Mouse (Mus musculus): Measurements from ENCODE around the gene Abl1. TPM values are rescaled to one million over a fixed set of nuclear protein-coding genes. Genes with fewer than 3 reads are reported as not detected.
"Not testable (repeated sequence)": the region's sequence is repeated elsewhere in the genome, so short reads cannot be mapped to it uniquely, and the experiment has no call there.

The Abl1 gene
- 78.9 and 90.9 TPM in 2 replicates for total RNA-seq (2021)
- long read RNA-seq, full-length matches to known transcripts = 3 of 56 reads
- long read RNA-seq, partial matches to known transcripts = 48 of 56 reads
- long read RNA-seq, other reads (novel, unspliced or antisense) = 5 of 56 reads

DNA sequence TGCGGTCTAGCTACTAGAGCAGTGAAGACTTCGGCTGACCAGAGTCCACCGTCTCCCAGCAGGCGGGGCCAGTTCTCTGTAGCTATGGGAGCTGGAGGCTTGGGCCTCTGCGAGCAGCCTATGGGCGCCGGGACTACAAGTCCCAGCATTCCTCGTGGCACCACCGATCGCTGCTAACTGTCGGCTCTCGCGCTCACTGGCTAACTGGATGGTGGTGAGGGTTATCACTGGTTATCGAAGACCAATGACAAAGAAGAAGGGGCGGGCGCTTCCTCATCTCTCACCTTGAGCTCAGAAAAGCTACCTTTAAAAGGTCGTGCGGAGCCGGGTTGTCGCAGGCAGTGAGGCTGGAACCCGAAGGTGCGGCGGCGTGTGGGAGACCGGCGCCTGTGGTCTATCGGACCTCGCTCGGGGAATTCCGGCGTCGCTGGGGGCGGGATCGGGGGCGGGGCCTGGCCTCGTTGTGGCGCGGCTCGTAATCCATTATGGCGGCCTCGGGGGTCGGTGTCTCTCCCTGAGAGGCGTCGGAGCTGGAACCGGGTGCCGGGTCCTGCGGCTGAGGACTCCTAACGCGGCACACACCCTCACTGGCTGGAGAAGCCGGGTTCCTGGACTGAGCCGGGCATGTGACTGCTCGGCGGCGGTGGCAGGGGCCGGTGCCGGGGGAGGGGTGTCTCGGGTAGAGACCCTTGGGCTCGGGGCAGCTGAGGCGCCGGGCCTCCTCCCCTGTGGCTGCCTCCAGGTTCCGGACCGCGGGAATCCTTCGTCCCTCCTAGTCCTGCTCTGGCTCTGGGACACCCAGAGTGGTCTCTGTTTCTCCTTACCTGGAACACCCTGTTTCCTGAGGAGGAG lies at the start of gene Abl1:
Gene Abl1 (plus strand): TSS at position 303 of the 852 bp plus-strand sequence.
- peak; percentile 93 for DNase-seq

DNA sequence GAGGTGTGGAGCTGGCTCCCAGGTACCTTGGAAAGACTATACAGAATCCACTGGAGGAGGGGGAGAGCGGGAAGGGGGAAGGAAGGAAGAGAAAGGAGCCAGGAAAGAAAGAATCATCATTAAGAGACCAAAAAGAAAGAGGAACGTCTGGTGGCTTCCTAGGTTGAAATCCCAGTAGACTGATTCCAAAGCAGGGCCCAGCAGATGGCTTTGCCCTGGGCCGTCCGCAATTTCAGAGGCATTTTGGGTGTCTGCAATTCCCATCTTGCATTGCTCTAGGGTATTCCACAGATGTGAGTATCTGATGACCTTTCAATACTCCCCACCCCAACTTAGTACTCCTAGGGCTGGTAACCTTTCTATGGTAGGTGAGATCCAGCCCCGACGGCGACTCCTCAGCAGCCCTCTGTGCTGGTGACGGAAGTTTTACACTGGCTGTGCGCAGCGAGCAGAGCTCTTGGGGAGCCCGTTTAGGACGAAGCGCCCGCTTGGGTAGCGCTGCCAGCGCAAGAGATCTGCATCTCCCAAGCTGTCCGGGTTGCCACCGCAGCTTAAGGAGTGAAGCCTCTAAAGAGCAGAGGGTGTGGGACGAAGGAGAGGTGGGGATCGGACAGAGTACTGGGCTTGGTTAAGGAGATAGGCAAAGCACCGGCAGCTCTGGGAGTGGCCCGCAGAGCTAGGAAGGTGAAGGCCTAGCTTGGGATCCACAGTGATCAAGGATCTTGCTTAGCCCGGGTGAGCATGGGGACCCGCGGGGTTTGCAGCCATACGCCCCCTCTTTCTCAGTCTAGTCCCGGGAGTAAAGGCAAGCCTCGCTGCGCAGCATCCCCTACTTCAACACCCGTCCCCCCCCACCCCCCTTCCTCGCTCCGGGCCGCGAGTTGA lies 49.4 kb upstream of the Abl1 start:
- DNase-seq = no peak

DNA sequence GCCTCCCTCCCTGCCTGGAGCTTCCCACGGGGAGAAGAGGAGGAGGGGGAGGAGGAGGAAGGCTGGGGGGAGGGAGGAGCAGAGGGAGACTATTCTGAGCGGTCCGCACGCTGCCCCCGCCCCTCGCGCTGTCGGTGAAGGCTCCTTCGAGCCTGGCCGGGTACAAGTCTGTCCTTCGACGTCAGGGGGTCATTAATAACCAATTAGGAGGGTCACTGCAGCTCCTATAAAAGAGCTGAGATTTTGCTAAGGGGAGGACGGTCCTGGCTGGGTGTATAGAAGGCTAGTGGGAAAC lies 48.8 kb upstream of the Abl1 start:
- no peak for DNase-seq

DNA sequence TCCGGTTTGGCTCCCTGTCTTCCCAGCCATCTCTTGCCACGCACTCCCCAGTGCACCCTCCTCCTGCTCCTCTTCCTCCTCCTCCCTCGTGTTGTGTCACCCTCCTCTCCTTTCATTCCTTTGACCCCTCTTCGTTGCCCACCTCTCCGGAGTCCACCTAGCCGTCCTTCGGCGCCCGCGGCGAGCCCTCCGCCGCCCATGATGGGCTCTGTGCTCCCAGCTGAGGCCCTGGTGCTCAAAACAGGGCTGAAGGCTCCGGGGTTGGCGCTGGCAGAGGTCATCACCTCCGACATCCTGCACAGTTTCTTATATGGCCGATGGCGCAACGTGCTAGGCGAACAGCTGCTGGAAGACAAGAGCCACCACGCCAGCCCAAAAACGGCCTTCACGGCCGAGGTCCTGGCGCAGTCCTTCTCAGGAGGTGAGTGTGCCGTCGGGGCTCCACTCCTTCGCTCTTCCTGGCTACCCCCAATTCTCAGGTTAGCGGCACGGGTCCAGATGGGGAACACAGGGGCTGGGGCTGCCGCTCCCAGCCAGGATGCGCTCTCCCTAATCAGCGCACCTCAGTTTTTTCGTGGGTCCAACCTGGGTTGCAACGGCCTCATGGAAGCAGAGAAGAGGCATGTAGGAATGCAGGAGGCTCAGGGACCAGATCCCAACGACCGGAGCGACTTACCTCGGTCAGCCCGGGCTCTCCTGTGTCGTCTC lies 48.1 kb upstream of the Abl1 start, which contains the start of gene Prdm12:
Gene Prdm12 (plus strand): TSS at position 137 of the 708 bp plus-strand sequence.
- DNase-seq = no peak

DNA sequence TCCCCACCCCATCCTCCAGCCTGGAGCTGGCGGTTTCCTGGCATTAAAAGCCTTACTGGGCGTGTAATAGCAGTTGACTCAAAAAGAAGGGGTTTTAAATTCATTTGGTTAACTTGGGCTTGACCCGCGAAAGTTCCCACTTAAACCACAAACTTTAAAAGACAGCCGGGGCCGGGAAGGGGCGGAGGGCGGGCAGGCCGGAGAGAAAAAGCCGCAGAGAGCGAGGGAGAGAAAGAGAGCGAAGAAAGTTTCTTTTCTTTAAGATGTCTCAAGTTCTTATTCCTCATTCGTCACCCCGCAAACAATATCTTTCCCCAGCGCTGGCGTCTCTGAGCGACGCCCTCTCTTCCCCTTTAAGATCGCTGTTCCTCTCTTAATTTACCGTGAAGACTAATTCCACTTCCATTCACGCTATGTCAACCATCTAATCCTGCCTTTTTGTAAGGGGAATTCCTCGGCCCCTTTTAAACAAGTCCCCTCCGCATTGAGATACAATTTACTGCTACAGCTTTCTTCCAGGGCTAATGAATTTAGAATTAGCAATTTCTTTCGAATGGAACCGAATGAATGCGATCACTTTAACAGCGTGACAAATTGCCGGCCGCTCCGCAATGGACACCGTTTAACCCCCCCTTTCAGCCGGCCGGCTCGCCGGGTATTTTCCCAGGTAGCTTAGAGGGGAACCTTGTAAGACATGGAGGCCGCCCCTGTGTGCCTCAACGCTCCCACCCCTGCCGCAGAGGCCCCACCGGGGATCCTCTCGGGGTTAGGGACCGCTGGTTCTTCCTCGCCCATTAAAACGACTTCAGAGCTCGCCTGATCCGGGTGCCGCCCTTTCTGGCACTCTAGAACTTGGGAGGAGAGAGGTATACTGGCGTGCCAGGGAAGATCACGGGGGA lies 47.3 kb upstream of the Abl1 start:
- no peak for DNase-seq

DNA sequence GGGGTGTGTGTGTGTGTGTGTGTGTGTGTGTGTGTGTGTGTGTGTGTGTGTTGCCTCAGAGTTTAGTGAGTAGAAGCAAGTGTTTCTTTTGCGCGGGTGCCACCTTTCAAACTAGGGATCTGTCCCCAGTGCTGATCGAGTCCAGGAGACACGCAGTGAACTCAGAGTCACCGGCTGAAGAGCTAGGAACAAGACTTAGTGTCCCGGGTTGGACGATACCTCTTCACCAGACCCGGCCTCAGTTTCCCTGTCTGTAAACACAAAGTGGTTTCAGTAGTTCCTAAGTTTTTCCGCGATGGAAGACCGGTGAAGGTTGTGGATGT lies 46.7 kb upstream of the Abl1 start:
- no peak for DNase-seq

DNA sequence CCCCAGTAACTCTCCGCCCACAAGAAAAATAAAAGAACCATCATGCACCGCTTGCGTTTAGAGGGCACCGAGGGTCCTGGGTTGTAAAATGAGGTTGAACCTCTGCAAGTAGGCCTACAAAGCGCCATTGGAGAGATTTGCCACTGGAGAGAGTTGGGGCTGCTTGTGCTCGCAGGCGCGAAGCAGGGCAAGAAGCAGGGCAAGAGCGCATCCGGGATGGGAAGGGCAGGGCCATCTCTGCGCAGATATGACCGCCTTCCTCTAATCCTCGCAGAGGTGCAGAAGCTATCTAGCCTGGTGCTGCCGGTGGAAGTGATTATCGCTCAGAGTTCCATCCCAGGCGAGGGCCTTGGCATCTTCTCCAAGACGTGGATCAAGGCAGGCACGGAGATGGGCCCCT lies 46.2 kb upstream of the Abl1 start:
- DNase-seq = no peak

DNA sequence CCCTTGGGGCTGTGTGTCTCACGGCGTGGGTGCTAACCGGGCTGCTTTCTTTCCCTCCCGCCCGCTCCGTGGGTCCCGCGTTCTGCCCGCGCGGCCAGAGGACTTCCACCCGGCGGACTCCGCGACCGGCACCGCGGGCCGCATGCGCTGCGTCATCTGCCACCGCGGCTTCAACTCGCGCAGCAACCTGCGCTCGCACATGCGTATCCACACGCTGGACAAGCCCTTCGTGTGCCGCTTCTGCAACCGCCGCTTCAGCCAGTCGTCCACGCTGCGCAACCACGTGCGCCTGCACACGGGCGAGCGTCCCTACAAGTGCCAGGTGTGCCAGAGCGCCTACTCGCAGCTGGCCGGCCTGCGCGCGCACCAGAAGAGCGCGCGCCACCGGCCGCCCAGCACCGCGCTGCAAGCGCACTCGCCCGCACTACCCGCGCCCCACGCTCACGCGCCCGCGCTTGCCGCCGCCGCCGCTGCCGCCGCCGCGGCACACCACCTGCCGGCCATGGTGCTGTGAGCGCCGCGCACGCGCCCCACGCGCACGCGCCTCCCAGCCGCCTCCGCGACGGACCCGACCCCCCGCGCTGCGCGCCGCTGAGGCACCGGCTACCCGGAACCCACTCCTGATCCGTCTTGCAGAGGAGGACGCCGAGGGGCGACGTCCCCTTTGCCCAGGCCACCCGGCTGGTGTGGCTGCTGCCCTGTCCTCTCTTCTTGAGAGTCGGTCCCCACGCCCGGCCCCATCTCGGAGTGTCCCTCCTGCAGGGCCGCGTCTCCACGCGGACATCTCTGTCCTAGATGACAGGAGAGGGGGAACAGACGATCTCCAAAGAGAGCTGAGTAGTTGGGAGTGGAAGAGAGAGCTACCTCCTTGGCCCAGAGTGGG lies 34.0 kb upstream of the Abl1 start:
- peak; percentile 31 for DNase-seq

DNA sequence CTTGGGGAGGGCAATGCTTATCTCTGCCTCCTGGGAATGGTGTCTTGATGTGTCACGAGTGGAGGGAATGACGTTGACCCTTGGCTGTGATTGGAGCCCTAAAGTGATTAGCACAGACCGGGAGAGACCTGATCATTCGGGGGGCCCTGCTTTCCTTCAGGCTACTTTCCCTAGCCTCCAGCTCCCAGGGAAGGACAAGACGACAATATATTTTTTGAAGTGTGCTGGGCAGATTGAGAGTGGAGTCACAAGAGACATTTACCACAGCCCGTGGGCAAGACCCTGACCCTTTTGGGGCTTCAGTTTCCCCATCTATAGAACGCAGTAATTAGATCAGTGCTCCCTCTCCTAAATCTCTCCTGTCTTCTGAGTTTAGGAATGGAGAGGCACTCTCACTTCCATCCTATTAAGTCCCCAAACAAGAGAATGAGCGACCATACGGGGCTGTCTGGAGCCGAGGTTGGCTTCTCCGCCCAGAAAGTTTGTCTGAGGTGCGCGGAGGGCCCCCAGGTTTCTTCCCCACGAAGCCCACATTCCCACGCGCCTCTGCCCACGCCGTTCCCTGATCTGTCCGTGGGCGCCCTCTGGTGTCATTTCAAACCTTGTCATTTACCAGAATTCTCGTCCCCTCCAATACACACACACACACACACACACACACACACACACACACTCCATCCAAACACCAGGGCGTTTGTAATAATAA lies 33.2 kb upstream of the Abl1 start:
- DNase-seq = peak; percentile 66

DNA sequence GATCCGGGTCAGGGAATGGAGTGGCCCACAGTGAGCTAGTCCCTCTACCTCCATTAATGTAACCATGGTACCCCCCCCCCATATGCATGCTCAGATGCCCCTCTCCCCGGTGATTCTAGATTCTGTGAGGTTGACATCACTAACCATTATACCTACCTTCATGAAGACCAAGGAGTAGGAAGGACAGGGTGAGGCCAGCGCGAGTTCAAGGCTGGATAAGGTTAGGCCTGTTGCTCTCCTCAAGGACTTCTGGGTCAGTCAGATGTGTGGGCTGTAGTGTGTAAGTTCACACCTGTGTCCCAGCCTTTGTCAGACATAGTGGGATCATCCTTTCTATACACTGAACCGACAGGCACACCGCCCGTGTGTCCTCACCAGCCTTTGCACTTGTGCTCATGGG lies 31.8 kb upstream of the Abl1 start:
- no peak for DNase-seq

DNA sequence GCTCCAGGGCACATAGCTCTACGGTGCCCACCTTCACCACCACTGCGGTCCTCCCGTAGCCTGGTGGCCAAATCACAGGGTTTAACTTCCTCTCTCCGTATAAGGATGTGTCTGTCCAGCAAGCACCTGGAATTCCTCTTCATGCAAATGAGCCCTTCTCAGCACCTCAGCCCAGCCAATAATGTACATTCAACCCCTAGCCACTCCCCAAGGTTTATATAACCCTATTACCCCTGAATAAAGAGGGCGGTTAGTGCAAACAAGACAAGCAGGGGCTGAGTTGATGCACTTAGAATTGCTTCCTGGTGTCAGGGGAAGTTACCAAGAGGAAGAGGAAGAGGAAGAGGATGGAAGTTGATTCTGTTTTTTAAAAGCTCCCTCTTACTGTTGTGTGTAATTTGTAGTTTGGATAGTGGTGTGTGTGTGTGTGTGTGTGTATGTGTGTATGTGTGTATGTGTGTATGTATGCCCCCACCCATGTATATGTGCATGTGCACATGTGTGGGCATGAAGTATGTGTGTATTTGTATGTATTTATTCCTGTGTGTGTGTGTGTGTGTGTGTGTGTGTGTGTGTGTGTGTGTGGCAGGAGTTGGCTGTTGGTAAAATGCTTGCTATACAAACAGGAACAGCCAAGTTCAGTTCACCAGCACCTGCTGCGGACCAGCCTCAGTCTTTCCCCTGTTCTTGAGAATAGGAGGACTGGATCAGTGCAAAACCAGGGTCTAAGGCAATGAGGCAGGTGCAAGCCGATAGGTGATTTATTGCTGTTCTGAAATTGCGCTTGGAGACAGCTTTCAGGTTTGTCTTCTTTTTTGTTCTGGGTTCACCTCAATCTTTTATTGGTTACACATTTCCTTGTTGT lies 25.0 kb upstream of the Abl1 start:
- no peak for DNase-seq

DNA sequence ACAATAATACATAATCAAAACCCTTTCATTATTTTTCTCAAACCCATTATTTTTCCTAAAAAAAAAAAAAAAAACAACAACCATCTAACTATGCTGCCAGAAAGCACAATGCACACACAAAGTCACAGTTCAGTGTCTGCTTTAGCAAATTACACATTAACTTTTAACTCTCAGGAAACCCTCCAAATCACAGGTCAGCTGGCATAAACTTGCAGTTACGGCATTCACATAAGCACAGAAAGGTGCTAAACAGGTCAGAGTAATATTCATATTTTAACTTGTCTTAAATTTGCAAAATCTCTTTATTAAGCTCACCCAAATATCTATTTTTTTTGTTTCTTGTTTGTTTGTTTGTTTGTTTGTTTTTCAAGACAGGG lies 24.4 kb upstream of the Abl1 start:
- DNase-seq = no peak

DNA sequence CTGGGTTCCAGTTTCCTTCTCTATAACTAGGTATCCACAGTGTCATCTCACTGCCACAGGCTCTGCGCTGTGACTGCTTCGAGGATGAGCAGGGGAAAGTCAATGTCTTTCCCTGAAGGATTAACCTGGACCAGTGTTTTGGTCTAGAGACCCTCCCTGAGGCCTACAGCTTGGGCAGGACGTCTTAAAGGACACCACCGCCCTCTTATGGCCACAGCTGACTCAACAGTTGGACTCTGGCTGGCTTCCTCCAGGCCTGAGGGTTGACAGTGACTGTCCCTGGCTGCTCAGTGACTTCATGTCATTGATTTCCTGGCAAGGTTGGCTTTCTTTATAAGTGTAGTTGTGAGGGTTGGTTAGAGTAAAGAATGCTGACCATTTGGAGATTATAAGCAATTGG lies 20.8 kb upstream of the Abl1 start:
- peak; percentile 25 for DNase-seq

DNA sequence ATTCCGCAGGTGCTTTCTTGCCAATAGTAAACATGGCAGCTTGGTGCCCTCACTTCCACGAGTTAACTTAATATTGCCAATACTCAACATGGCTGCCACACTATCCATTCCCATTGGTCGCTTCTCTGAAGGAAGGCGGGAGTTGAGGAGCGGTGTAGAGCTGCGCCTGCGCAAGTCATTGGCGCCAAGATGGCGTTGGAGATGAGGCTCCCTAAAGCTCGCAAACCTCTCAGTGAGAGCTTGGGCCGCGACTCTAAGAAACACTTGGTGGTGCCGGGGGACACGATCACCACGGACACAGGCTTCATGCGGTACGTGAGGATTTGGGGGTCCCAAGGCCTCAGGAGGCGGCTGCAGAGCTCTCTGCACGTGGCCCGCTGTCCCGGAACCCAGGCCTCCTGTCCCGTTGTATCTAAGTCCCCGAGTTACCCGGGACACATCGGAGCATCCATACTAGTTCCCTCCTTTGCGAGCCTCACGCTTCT lies 17.6 kb upstream of the Abl1 start, which contains the start of gene Exosc2:
Gene Exosc2 (plus strand): TSS at position 165 of the 485 bp plus-strand sequence.
- DNase-seq = peak; percentile 85

DNA sequence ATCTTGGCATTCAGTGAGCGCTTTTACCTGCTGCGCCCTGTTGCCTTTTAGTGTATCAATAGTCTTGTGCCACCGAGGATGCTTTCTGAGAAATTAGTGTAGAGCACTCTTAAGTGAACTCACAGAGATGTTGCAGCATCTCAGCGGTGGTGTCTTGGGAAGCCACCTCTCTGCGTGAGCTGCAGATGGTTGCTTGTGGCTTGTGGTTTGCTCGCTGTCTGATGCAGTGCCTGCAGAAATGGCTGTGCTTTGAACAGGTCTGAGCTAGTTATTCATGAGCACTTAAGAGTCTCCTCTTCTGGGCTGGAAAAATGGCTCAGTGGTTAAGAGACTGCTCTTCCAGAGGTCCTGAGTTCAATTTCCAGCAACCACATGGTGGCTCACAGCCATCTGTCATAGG lies 9.5 kb upstream of the Abl1 start:
- DNase-seq = no peak

DNA sequence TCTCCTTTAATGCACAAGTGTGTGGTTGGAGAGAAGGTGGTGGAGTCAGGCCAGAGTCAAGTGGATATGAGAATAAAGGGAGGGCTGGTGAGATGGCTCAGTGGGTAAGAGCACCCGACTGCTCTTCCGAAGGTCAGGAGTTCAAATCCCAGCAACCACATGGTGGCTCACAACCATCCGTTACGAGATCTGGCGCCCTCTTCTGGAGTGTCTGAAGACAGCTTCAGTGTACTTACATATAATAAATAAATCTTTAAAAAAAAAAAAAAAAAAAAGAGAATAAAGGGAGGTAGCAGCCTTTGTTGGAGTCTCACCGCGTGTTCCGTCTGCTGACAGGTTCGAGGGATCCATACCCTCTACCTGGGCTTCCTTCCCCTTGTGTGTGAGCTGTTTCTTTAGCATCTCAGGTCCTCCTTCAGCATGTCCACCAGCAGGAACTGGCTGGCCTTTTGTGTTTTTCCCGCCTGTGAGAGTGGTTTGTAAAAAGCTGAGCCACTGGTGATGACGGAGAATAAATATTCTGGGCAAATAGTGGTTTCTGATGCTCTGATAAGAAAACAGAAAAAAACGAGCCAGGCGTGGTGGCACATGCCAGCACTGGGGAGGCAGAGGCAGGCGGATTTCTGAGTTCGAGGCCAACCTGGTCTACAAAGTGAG lies 7.0 kb upstream of the Abl1 start:
- not testable (repeated sequence) for DNase-seq

DNA sequence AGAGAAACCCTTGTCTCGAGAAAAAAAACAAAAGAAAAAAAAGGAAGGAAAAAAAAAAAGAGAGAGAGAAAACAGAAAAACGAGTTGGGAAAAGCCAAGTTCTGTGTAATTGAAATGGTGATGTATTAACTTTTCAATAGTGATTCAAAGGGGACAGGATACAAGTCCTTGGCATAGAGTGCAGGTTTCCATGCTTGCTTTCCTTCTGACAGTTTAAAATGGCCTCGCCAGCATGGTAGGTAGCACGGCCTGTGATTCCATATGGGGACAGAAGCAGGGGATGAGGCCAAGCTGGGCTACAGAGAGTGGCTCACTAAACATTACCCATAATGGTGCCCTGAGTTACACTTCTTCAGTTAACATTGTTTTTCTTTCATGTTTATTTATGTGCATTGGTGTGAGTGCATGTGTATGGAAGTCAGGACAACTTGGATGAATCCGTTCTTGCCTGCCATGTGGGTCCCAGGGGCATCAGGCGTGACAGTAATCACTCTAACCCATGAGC lies 6.4 kb upstream of the Abl1 start:
- no peak for DNase-seq

DNA sequence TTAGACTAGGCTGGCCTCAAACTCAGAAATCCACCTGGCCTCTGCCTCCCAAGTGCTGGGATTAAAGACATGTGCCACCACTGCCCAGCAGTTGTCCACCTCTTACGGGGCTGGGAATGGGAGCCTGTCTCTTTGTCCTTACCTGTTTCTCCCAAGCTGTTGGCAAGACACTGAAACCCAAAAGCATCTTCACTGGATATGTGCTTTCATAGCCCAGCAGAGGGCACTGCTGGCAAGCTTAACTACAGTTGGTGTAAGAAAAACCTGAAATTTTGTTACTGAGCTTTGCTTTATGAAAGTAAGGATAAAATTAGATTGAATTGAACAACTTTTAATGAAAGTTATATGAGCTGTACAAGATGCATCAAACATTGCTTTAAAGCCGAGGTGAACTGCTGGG lies 4.5 kb upstream of the Abl1 start:
- DNase-seq = peak; percentile 53
